Mouse (Mus musculus): ENCODE data around the gene Flna. TPM values are rescaled to one million over a fixed set of nuclear protein-coding genes. Genes with fewer than 3 reads are reported as not detected.
A peak's percentile ranks its signal among the peaks of the same experiment; 100 is the strongest.

Gene Flna
- polyA plus RNA-seq, 1 experiment from 2014 or later, result 495 TPM

DNA sequence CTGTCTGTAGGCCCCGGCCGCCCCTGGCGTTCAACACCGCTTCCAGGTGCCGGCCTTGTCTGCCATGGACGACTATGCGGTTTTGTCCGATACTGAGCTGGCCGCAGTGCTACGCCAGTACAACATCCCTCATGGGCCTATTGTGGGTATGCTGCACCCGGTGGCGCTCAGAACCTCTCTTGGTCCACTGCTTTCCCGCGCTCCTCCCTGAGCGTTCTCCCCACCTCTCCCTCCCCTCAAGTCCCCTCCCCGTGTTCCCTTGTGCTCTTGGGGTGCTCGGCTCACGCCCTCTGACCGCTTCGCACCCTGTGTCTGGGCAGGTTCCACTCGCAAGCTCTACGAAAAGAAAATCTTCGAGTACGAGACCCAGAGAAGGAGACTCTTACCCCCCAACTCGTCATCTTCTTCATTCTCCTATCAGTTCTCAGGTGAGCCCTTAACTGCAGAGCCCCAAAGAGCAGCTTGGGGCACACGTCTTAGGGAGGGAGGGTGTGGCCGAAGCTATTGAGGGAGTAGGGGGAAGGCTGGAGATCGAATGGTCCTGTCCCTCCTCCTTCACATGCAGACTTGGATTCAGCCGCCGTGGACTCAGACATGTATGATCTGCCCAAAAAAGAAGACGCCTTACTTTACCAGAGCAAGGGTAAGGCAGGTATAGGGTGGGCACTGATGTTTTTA, 5.4 kb upstream of the Flna start:
- DNase-seq (ENCODE audit: low spot score), result no peak
- no peaks in the 10 kb centered on the region for H3K4me1 ChIP-seq (replicated peaks; ENCODE audit: control insufficient read depth, insufficient read depth, low read length)
- peak overlapping the region; percentile 56 for H3K4me3 ChIP-seq (ENCODE audit: low read depth, low read length)
- WGBS, result 22% methylated on average over 30 of the region's 31 CpGs
- peak overlapping the region; percentile 73 for H3K9ac ChIP-seq (ENCODE audit: low read length)
- peak overlapping the region; percentile 62 for H3K4me2 ChIP-seq (ENCODE audit: low read length)
- no peaks in the 10 kb centered on the region for H3K27me3 ChIP-seq (replicated peaks; ENCODE audit: control insufficient read depth, insufficient read depth, low read length)
- H3K36me3 ChIP-seq (ENCODE audit: control insufficient read depth, insufficient read depth, low read length), result peaks cover 18% of the 10 kb centered on the region; the same call in 1 of the 2 replicates
- peak; percentile 22; the same call in 1 of the 2 replicates for ATAC-seq (replicated peaks; ENCODE audit: low FRiP score, low TSS enrichment, low read depth)
- H3K9me3 ChIP-seq (ENCODE audit: control insufficient read depth, low read length), result no peaks in the 10 kb centered on the region
- peak overlapping the region; percentile 93 for H3K27ac ChIP-seq (ENCODE audit: low read depth)

DNA sequence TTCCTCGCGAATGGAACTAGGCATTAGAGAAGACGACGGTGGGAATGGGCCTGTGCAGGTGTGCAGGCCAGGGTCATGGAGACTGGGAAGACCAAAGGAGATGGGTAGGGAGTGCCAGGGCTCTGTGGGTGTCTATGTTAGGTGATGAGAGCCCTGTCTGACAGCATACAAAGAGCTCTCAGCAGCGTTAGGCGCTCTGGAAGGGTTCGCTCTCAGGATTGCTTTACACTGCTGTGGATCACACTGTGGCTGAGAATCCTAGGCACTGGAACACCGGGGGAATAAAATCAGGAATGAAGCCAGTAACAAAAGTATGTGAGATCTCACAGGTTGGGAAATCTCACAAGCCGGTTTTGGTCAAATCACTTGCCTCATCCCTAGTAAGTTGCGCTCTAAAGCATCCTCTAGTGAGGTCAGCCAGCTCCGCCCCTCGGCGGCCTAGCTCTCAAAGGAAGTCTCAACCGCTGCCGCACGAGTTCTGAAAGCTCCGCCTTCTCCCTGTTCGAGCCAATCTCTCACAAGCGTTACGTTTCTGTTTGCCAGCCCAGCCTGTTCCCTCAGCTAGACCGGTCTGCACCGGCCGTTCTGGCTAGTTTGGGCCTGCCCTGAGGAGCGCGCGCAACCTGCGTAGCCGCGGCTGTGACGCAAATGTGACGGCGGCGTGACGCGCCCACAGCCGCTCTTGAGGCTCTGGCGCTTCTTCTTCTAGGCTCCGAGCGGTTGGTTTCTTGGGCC, 4.7 kb upstream of the Flna start, which contains the start of gene Emd:
Gene Emd (plus strand): TSS at position 535 of the 735 bp plus-strand sequence.
- DNase-seq (ENCODE audit: low spot score) (peak; percentile 89), ATAC-seq (replicated peaks; ENCODE audit: low FRiP score, low TSS enrichment, low read depth) (peak; percentile 98)
- Histone ChIP-seq H3K27me3 (replicated peaks; ENCODE audit: control insufficient read depth, insufficient read depth, low read length) (no peaks in the 10 kb centered on the region), H3K4me1 (replicated peaks; ENCODE audit: control insufficient read depth, insufficient read depth, low read length) (no peaks in the 10 kb centered on the region), H3K4me3 (ENCODE audit: low read depth, low read length) (peak within 1 kb of the TSS; percentile 56), H3K9ac (ENCODE audit: low read length) (peak within 1 kb of the TSS; percentile 73), H3K9me3 (ENCODE audit: control insufficient read depth, low read length) (no peaks in the 10 kb centered on the region), H3K36me3 (ENCODE audit: control insufficient read depth, insufficient read depth, low read length) (peaks cover 18% of the 10 kb centered on the region; the same call in 1 of the 2 replicates), H3K27ac (ENCODE audit: low read depth) (peak within 1 kb of the TSS; percentile 93), H3K4me2 (ENCODE audit: low read length) (peak within 1 kb of the TSS; percentile 62)
- 17% methylated on average over 39 of the region's 39 CpGs for WGBS

DNA sequence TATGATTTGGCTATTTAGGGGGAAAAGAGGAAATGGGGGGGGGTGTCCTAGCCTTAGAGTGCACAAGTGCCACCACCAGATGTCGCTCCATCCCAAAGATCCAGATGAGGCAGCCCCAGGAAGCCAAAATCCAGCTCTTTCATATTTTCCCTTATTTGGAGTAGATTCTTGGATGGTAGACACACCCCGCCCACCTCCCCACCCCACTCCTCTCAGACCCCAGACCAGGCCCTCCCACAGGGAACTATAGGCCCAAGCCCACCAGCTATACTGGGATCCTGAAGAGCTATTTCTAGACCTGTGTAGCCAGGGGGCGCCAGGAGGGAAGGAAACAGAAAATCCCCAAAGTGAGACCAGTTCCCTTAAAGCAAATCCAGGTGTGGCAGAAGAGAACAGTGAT, 969 bp downstream of the Flna start:
- 25% methylated on average over 2 of the region's 3 CpGs for WGBS
- Histone ChIP-seq H3K4me3 (ENCODE audit: low read depth, low read length) (peak overlapping the region; percentile 40), H3K9ac (ENCODE audit: low read length) (peak overlapping the region; percentile 52; the same call in 1 of the 2 replicates), H3K27ac (ENCODE audit: low read depth) (peak overlapping the region; percentile 84), H3K36me3 (ENCODE audit: control insufficient read depth, insufficient read depth, low read length) (no peaks in the 10 kb centered on the region), H3K4me1 (replicated peaks; ENCODE audit: control insufficient read depth, insufficient read depth, low read length) (no peaks in the 10 kb centered on the region; the same call in 1 of the 2 replicates), H3K4me2 (ENCODE audit: low read length) (peak overlapping the region; percentile 51), H3K9me3 (ENCODE audit: control insufficient read depth, low read length) (no peaks in the 10 kb centered on the region), H3K27me3 (replicated peaks; ENCODE audit: control insufficient read depth, insufficient read depth, low read length) (no peaks in the 10 kb centered on the region)
- DNase-seq (ENCODE audit: low spot score), result peak; percentile 81
- ATAC-seq (replicated peaks; ENCODE audit: low FRiP score, low TSS enrichment, low read depth), result no peak

DNA sequence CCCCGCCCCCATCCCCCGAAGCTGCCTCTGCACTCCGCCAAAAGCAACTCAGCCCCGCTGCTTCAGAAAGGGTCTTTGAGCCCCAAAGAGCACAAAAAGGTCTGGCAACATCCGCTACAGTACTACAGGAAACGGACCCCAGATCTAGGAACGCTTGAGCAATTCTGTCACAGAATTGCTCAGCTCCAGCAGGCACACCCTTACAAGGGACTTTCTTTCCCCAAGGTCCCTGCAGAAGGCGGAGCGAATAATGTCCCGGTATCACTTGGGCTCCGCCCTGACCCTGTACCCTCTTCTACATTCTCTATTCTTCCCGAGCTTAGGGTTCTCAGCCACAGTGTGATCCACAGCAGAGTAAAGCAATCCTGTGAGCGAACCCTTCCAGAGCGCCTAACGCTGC, 2.9 kb downstream of the Flna start:
- Histone ChIP-seq H3K9ac (ENCODE audit: low read length) (peak overlapping the region; percentile 53), H3K9me3 (ENCODE audit: control insufficient read depth, low read length) (no peaks in the 10 kb centered on the region), H3K36me3 (ENCODE audit: control insufficient read depth, insufficient read depth, low read length) (peaks cover 18% of the 10 kb centered on the region), H3K4me2 (ENCODE audit: low read length) (peak overlapping the region; percentile 46), H3K27me3 (replicated peaks; ENCODE audit: control insufficient read depth, insufficient read depth, low read length) (no peaks in the 10 kb centered on the region), H3K4me3 (ENCODE audit: low read depth, low read length) (peak overlapping the region; percentile 59), H3K4me1 (replicated peaks; ENCODE audit: control insufficient read depth, insufficient read depth, low read length) (no peaks in the 10 kb centered on the region; the same call in 1 of the 2 replicates), H3K27ac (ENCODE audit: low read depth) (peak overlapping the region; percentile 89)
- DNase-seq (ENCODE audit: low spot score) (no peak), ATAC-seq (replicated peaks; ENCODE audit: low FRiP score, low TSS enrichment, low read depth) (peak; percentile 34)
- WGBS, result 21% methylated on average over 14 of the region's 15 CpGs

DNA sequence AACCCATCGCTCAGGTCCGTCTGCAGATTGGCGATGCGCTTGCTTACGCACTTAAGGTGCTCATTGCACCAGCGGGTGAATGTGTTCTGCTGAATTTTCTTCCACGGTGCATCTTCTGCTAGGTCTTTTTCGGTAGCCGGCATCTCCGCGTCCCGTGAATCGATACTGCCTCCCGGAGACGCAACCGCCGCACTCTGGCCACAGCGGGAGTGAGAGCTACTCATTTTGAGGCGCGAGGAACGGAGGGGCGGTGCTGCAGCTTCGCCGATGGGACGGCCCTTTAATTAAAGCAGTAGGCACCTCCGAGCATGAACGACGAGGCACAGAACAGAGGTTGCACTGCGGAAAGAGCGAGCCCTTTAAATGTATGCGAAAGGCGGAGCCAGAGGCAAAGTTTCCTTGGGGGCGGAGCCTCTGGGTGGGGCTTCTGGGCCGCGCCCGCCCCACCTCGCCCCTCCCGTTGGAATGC, 3.4 kb downstream of the Flna start:
- H3K9ac ChIP-seq (ENCODE audit: low read length), result peak overlapping the region; percentile 75
- no peaks in the 10 kb centered on the region for H3K27me3 ChIP-seq (replicated peaks; ENCODE audit: control insufficient read depth, insufficient read depth, low read length)
- no peaks in the 10 kb centered on the region for H3K9me3 ChIP-seq (ENCODE audit: control insufficient read depth, low read length)
- DNase-seq (ENCODE audit: low spot score) (peak; percentile 85), ATAC-seq (replicated peaks; ENCODE audit: low FRiP score, low TSS enrichment, low read depth) (peak; percentile 83)
- H3K4me3 ChIP-seq (ENCODE audit: low read depth, low read length), result peak overlapping the region; percentile 59
- peak overlapping the region; percentile 91 for H3K27ac ChIP-seq (ENCODE audit: low read depth)
- H3K36me3 ChIP-seq (ENCODE audit: control insufficient read depth, insufficient read depth, low read length), result peaks cover 22% of the 10 kb centered on the region
- WGBS, result 9% methylated on average over 35 of the region's 38 CpGs
- H3K4me1 ChIP-seq (replicated peaks; ENCODE audit: control insufficient read depth, insufficient read depth, low read length), result no peaks in the 10 kb centered on the region; the same call in 1 of the 2 replicates
- H3K4me2 ChIP-seq (ENCODE audit: low read length), result peak overlapping the region; percentile 62

DNA sequence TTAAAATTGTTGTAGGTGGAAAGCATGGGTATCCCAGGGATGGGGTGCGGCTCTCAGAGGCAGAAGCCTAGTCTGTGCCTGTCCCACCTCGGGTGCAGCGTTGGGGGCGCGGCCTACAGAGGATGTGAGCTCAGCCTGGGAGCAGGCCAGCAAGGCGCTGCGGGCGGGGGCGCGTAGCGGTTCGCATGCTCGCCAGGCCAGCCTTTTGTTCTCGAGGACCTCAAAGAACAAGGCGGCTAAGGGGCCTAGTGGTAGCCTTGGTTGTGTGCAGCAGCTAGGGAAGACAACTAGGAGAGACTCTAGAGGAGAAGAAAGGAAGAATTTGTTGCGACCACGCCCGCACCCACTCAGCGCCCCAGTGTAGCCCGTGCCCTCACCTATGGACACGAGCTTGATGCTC, 3.9 kb downstream of the Flna start:
- peaks cover 27% of the 10 kb centered on the region for H3K36me3 ChIP-seq (ENCODE audit: control insufficient read depth, insufficient read depth, low read length)
- H3K4me2 ChIP-seq (ENCODE audit: low read length), result peak overlapping the region; percentile 62
- H3K4me3 ChIP-seq (ENCODE audit: low read depth, low read length), result peak overlapping the region; percentile 59
- H3K4me1 ChIP-seq (replicated peaks; ENCODE audit: control insufficient read depth, insufficient read depth, low read length), result no peaks in the 10 kb centered on the region; the same call in 1 of the 2 replicates
- H3K9ac ChIP-seq (ENCODE audit: low read length), result peak overlapping the region; percentile 75
- WGBS, result 25% methylated on average over 21 of the region's 21 CpGs
- H3K27me3 ChIP-seq (replicated peaks; ENCODE audit: control insufficient read depth, insufficient read depth, low read length), result no peaks in the 10 kb centered on the region
- peak; percentile 26 for ATAC-seq (replicated peaks; ENCODE audit: low FRiP score, low TSS enrichment, low read depth)
- peak; percentile 83 for DNase-seq (ENCODE audit: low spot score)
- peak overlapping the region; percentile 91 for H3K27ac ChIP-seq (ENCODE audit: low read depth)
- no peaks in the 10 kb centered on the region for H3K9me3 ChIP-seq (ENCODE audit: control insufficient read depth, low read length)

DNA sequence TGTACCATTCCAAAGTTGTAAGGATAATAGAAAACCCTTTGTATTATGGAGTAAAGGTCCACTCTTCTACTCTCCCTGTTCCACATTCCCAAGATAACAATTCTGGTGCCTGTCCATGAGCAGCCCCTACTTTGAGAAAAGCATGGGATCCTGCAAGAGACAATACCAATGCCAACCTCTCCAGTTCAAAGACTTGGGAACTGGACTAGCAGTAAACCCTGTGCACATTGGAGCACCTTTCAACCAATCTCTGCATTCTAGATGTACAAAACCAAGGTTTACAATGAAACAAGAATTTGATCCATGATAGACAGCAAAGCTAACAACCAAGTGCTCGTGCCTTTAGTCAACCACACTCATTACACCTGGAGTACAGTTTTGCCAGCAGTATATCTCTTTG, 4.5 kb downstream of the Flna start:
- H3K27ac ChIP-seq (ENCODE audit: low read depth), result peak overlapping the region; percentile 91
- peak overlapping the region; percentile 75 for H3K9ac ChIP-seq (ENCODE audit: low read length)
- peaks cover 33% of the 10 kb centered on the region for H3K36me3 ChIP-seq (ENCODE audit: control insufficient read depth, insufficient read depth, low read length)
- H3K4me1 ChIP-seq (replicated peaks; ENCODE audit: control insufficient read depth, insufficient read depth, low read length), result no peaks in the 10 kb centered on the region; the same call in 1 of the 2 replicates
- H3K4me2 ChIP-seq (ENCODE audit: low read length), result peak overlapping the region; percentile 62
- no peaks in the 10 kb centered on the region for H3K9me3 ChIP-seq (ENCODE audit: control insufficient read depth, low read length)
- no peak for DNase-seq (ENCODE audit: low spot score)
- H3K27me3 ChIP-seq (replicated peaks; ENCODE audit: control insufficient read depth, insufficient read depth, low read length), result no peaks in the 10 kb centered on the region
- no peak for ATAC-seq (replicated peaks; ENCODE audit: low FRiP score, low TSS enrichment, low read depth)
- peak overlapping the region; percentile 59 for H3K4me3 ChIP-seq (ENCODE audit: low read depth, low read length)
- 28% methylated on average over 1 of the region's 1 CpGs for WGBS

DNA sequence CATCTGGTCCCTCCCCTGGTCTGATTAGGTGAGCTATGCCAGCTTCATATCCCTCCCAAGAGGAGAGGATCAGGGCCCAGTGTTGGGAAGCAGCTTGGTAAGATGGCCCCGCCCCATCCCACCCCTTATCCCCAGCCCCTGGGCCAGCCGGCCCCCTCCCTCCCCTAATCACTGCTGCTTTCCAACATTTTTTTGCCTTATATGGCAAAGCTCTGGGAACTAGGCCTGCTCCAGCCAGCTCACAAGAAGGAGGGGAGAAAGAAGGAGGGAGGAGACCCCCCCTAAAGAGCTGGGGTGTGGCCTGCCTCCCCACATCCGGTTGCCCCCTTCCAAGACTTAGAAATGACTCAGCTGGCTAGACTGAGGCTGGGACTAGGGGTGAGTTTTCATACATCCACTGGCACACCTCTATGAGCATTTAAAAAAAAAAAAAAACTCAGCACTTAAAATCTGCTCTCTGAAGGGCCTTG, 5.0 kb downstream of the Flna start:
- ATAC-seq (replicated peaks; ENCODE audit: low FRiP score, low TSS enrichment, low read depth), result peak; percentile 34
- H3K4me3 ChIP-seq (ENCODE audit: low read depth, low read length), result peak overlapping the region; percentile 59
- DNase-seq (ENCODE audit: low spot score), result peak; percentile 62
- peak overlapping the region; percentile 75 for H3K9ac ChIP-seq (ENCODE audit: low read length)
- peaks cover 37% of the 10 kb centered on the region for H3K36me3 ChIP-seq (ENCODE audit: control insufficient read depth, insufficient read depth, low read length)
- peak overlapping the region; percentile 62 for H3K4me2 ChIP-seq (ENCODE audit: low read length)
- peak overlapping the region; percentile 91 for H3K27ac ChIP-seq (ENCODE audit: low read depth)
- no peaks in the 10 kb centered on the region for H3K9me3 ChIP-seq (ENCODE audit: control insufficient read depth, low read length)
- no peaks in the 10 kb centered on the region for H3K27me3 ChIP-seq (replicated peaks; ENCODE audit: control insufficient read depth, insufficient read depth, low read length)
- no peaks in the 10 kb centered on the region; the same call in 1 of the 2 replicates for H3K4me1 ChIP-seq (replicated peaks; ENCODE audit: control insufficient read depth, insufficient read depth, low read length)
- 16% methylated on average over 3 of the region's 3 CpGs for WGBS

Measured in intestine, embryonic 14.5 days (tissue).